Mouse (Mus musculus): ENCODE measurements around the gene Jak1. TPM values are rescaled to one million over a fixed set of nuclear protein-coding genes. Genes with fewer than 3 reads are reported as not detected.

Gene Jak1
- total and polyA plus RNA-seq, 2 experiments from 2014 or later, result 68.7 to 71.1 TPM

- H3K27me3 ChIP-seq (ENCODE audit: insufficient read depth, low read length), result no peaks in the 10 kb centered on the region
- H3K4me3 ChIP-seq (ENCODE audit: low read depth, low read length), result no peak overlapping the region
- ATAC-seq (no peak), DNase-seq (no peak)
- H3K4me2 ChIP-seq (ENCODE audit: low read depth), result no peak overlapping the region
- no peak overlapping the region for H3K9ac ChIP-seq
- H3K36me3 ChIP-seq (ENCODE audit: insufficient read depth), result no peaks in the 10 kb centered on the region
- H3K9me3 ChIP-seq (ENCODE audit: low read length), result no peaks in the 10 kb centered on the region
- WGBS, result 58% methylated on average over 4 of the region's 4 CpGs
- H3K27ac ChIP-seq (ENCODE audit: low read depth, low read length), result no peak overlapping the region
- no peak for TF ChIP-seq CTCF (IDR thresholded peaks at IDR 0.05; ENCODE audit: low read depth)
- no peaks in the 10 kb centered on the region for H3K4me1 ChIP-seq (ENCODE audit: insufficient read depth)
These were observed 35.4 kb upstream of the Jak1 start for GRCm38 (mm10) chr4:101300392-101300910.

- H3K27ac ChIP-seq (ENCODE audit: low read depth, low read length), result no peak overlapping the region
- no peaks in the 10 kb centered on the region; the same call in 1 of the 2 replicates for H3K27me3 ChIP-seq (ENCODE audit: insufficient read depth, low read length)
- 77% methylated on average over 12 of the region's 12 CpGs for WGBS
- no peaks in the 10 kb centered on the region for H3K9me3 ChIP-seq (ENCODE audit: low read length)
- H3K4me3 ChIP-seq (ENCODE audit: low read depth, low read length), result no peak overlapping the region
- H3K9ac ChIP-seq, result no peak overlapping the region
- ATAC-seq (no peak), DNase-seq (no peak)
- no peaks in the 10 kb centered on the region for H3K36me3 ChIP-seq (ENCODE audit: insufficient read depth)
- H3K4me1 ChIP-seq (ENCODE audit: insufficient read depth), result no peaks in the 10 kb centered on the region
- TF ChIP-seq CTCF (IDR thresholded peaks at IDR 0.05; ENCODE audit: low read depth), result no peak
- no peak overlapping the region for H3K4me2 ChIP-seq (ENCODE audit: low read depth)
These were observed 33.4 kb upstream of the Jak1 start for GRCm38 (mm10) chr4:101298311-101298990.

GRCm38 (mm10) chr4:101296836-101297235, 31.8 kb upstream of the Jak1 start:
- 78% methylated on average over 7 of the region's 7 CpGs for WGBS
- H3K36me3 ChIP-seq (ENCODE audit: insufficient read depth), result no peaks in the 10 kb centered on the region
- ATAC-seq (no peak), DNase-seq (no peak)
- H3K27ac ChIP-seq (ENCODE audit: low read depth, low read length), result no peak overlapping the region
- H3K9ac ChIP-seq, result no peak overlapping the region
- peaks cover 7% of the 10 kb centered on the region for H3K27me3 ChIP-seq (ENCODE audit: insufficient read depth, low read length)
- no peak for TF ChIP-seq CTCF (IDR thresholded peaks at IDR 0.05; ENCODE audit: low read depth)
- no peak overlapping the region for H3K4me3 ChIP-seq (ENCODE audit: low read depth, low read length)
- H3K4me2 ChIP-seq (ENCODE audit: low read depth), result no peak overlapping the region
- H3K9me3 ChIP-seq (ENCODE audit: low read length), result no peaks in the 10 kb centered on the region
- peaks cover 5% of the 10 kb centered on the region; the same call in 1 of the 2 replicates for H3K4me1 ChIP-seq (ENCODE audit: insufficient read depth)

GRCm38 (mm10) chr4:101295788-101296187, 30.7 kb upstream of the Jak1 start:
- 84% methylated on average over 3 of the region's 3 CpGs for WGBS

GRCm38 (mm10) chr4:101293661-101294060, 28.6 kb upstream of the Jak1 start:
- no peak overlapping the region for H3K27ac ChIP-seq (ENCODE audit: low read depth, low read length)
- H3K4me1 ChIP-seq (ENCODE audit: insufficient read depth), result peaks cover 5% of the 10 kb centered on the region; the same call in 1 of the 2 replicates
- H3K9me3 ChIP-seq (ENCODE audit: low read length), result no peaks in the 10 kb centered on the region
- H3K4me2 ChIP-seq (ENCODE audit: low read depth), result no peak overlapping the region
- WGBS, result 65% methylated on average over 9 of the region's 9 CpGs
- no peaks in the 10 kb centered on the region for H3K36me3 ChIP-seq (ENCODE audit: insufficient read depth)
- no peak overlapping the region for H3K4me3 ChIP-seq (ENCODE audit: low read depth, low read length)
- no peak for TF ChIP-seq CTCF (IDR thresholded peaks at IDR 0.05; ENCODE audit: low read depth)
- peaks cover 21% of the 10 kb centered on the region for H3K27me3 ChIP-seq (ENCODE audit: insufficient read depth, low read length)
- DNase-seq (no peak), ATAC-seq (no peak; the same call in 1 of the 2 replicates)
- no peak overlapping the region for H3K9ac ChIP-seq

More at GRCm38 (mm10) chr4:101295788-101296187, 30.7 kb upstream of the Jak1 start:
- TF ChIP-seq CTCF (IDR thresholded peaks at IDR 0.05; ENCODE audit: low read depth), result no peak
- Histone ChIP-seq H3K4me1 (ENCODE audit: insufficient read depth) (peaks cover 5% of the 10 kb centered on the region; the same call in 1 of the 2 replicates), H3K27me3 (ENCODE audit: insufficient read depth, low read length) (peaks cover 14% of the 10 kb centered on the region), H3K4me2 (ENCODE audit: low read depth) (no peak overlapping the region), H3K27ac (ENCODE audit: low read depth, low read length) (no peak overlapping the region), H3K4me3 (ENCODE audit: low read depth, low read length) (no peak overlapping the region), H3K9me3 (ENCODE audit: low read length) (no peaks in the 10 kb centered on the region), H3K36me3 (ENCODE audit: insufficient read depth) (no peaks in the 10 kb centered on the region), H3K9ac (no peak overlapping the region)
- ATAC-seq (no peak), DNase-seq (no peak)

- H3K27ac ChIP-seq (ENCODE audit: low read depth, low read length), result no peak overlapping the region
- DNase-seq, result peak; percentile 35
- peak; percentile 34 for ATAC-seq
- H3K36me3 ChIP-seq (ENCODE audit: insufficient read depth), result no peaks in the 10 kb centered on the region
- H3K4me3 ChIP-seq (ENCODE audit: low read depth, low read length), result peak overlapping the region; percentile 37
- H3K27me3 ChIP-seq (ENCODE audit: insufficient read depth, low read length), result peaks cover 21% of the 10 kb centered on the region
- H3K9ac ChIP-seq, result peak overlapping the region; percentile 33
- WGBS, result 2% methylated on average over 48 of the region's 49 CpGs
- peak overlapping the region; percentile 73 for H3K4me2 ChIP-seq (ENCODE audit: low read depth)
- peaks cover 5% of the 10 kb centered on the region; the same call in 1 of the 2 replicates for H3K4me1 ChIP-seq (ENCODE audit: insufficient read depth)
- no peak for TF ChIP-seq CTCF (IDR thresholded peaks at IDR 0.05; ENCODE audit: low read depth)
- H3K9me3 ChIP-seq (ENCODE audit: low read length), result no peaks in the 10 kb centered on the region
These were observed 27.9 kb upstream of the Jak1 start for GRCm38 (mm10) chr4:101292736-101293541.

Data from forebrain, postnatal 0 days (tissue).